Mouse (Mus musculus) ES-CJ7 (cell line): ENCODE measurements around the gene Vmn2r4.
"Not testable (repeated sequence)": the region's sequence is repeated elsewhere in the genome, so short reads cannot be mapped to it uniquely, and the experiment has no call there.

Experiments used
- DNase-seq: peaks from one replicate; pipeline ENCODE4 v3.0.0; 2011; ENCODE audit warnings: low read depth, low spot score

The Vmn2r4 gene

GRCm38 (mm10) chr3:64415268-64415667, at the start of gene Vmn2r4:
Gene Vmn2r4, minus strand, starts transcription at chr3:64415368.
- DNase-seq: not testable (repeated sequence)

GRCm38 (mm10) chr3:64434261-64434660, 19.1 kb upstream of the Vmn2r4 start:
- not testable (repeated sequence) for DNase-seq

GRCm38 (mm10) chr3:64428117-64428798, 13.1 kb upstream of the Vmn2r4 start:
- DNase-seq: not testable (repeated sequence)

GRCm38 (mm10) chr3:64422141-64422540, 7.0 kb upstream of the Vmn2r4 start:
- not testable (repeated sequence) for DNase-seq

- not testable (repeated sequence) for DNase-seq
Measured at GRCm38 (mm10) chr3:64417477-64417876, 2.3 kb upstream of the Vmn2r4 start.

GRCm38 (mm10) chr3:64414253-64414652, 915 bp downstream of the Vmn2r4 start:
- DNase-seq: not testable (repeated sequence)

- no peak for DNase-seq
Measured at GRCm38 (mm10) chr3:64359286-64360035, 55.7 kb downstream of the Vmn2r4 start.
